Comparison of ENCODE assay signal across 13 mouse cellular contexts in the genomic region with DNA sequence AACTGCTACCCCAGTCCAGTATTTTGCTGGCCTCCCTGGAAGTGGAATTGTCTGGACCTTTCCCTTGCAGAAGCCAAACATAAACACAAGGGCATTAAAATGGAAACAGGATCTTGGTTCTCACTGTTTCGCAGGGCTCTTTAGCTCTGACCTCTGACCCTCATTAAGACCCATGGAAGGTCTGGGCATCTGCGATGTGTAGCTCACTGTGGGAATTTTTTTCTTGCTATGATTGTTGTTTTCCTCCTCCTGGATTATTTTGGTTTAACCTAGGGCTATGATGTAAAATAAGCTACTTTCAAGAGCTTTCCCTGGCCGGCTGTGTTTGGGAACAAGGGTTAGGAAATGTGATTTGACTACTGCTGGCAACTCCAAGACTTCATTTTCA.
DNase-seq lines count a peak whose midpoint lies in the region; ATAC-seq and TF ChIP-seq lines count a peak whose summit lies in the region.
"Had no signal": no experiment of that assay in that cellular context is flagged by ENCODE, and none has a peak within 500 bp of the region (broad histone marks: within the 10 kb centered on the region; RNA-seq: fewer than 3 reads in every experiment).

No protein-coding gene starts in this region.

- H3K27me3 ChIP-seq in kidney, adult 2 months (replicated peaks; ENCODE audit: control insufficient read depth, insufficient read depth, low read length): no peaks in the 10 kb centered on the region
- H3K27me3 ChIP-seq: hindbrain, embryonic 13.5 days; liver, embryonic 12.5 days had no signal

- TF ChIP-seq CTCF in kidney, adult 2 months (conservative IDR thresholded peaks at IDR 0.05; ENCODE audit: insufficient read depth, insufficient read length, low read depth, low read length): no peak

- H3K36me3 ChIP-seq in kidney, adult 2 months (ENCODE audit: control insufficient read depth, insufficient read depth, low read length): no peaks in the 10 kb centered on the region
- H3K36me3 ChIP-seq: heart, embryonic 10.5 days; hindbrain, embryonic 13.5 days; liver, embryonic 12.5 days had no signal

- no peak for DNase-seq in kidney, adult 2 months
- DNase-seq in kidney, adult 11 months: no peak
- DNase-seq in adipocyte (ENCODE audit: low spot score): peak; percentile 66
- peak; percentile 72 for DNase-seq in embryo, embryonic 11 days
- peak; percentile 19 for DNase-seq in kidney, postnatal 14 days
- no peak for DNase-seq in layer of hippocampus, postnatal 14 days (ENCODE audit: low spot score in 2 of 2)
- DNase-seq: cerebellum, postnatal 36 days; lung, postnatal 14 days; thymus, postnatal 25 days had no signal

- H3K4me3 ChIP-seq in kidney, adult 2 months (ENCODE audit: insufficient read depth, low read depth, low read length): no peak overlapping the region
- H3K4me3 ChIP-seq: heart, embryonic 10.5 days; hindbrain, embryonic 13.5 days; liver, embryonic 12.5 days had no signal

- H3K27ac ChIP-seq in kidney, adult 2 months (ENCODE audit: insufficient read depth, low read depth, low read length): peak overlapping the region; percentile 76
- H3K27ac ChIP-seq: heart, embryonic 10.5 days; hindbrain, embryonic 13.5 days; liver, embryonic 12.5 days had no signal

- no peaks in the 10 kb centered on the region for H3K4me1 ChIP-seq in kidney, adult 2 months (ENCODE audit: control insufficient read depth, insufficient read depth, low read length)
- H3K4me1 ChIP-seq: hindbrain, embryonic 13.5 days; liver, embryonic 12.5 days had no signal

- WGBS in kidney, adult 2 months: 42% methylated on average over 3 of the region's 3 CpGs

- no peak for ATAC-seq in cerebellum, adult (ENCODE audit: insufficient number of reproducible peaks, low FRiP score, low TSS enrichment)
- ATAC-seq: liver, embryonic 12.5 days had no signal

- TF ChIP-seq POLR2A in kidney, adult 2 months (IDR thresholded peaks at IDR 0.05; ENCODE audit: low read depth, low read length): no peak

Comparison
In these comparisons a context has a peak if more than half of its experiments do, and no peak if none do; other contexts are left out.
1. DNase-seq: peak in adipocyte (single experiment), embryo, embryonic 11 days (single experiment) and kidney, postnatal 14 days (single experiment); none in kidney, adult 2 months (single experiment), kidney, adult 11 months (single experiment) and layer of hippocampus, postnatal 14 days (0 of 2).